Mouse (Mus musculus) mouse embryonic stem cell (cell line): Measurements from ENCODE around the gene Pdgfra.

Source experiments
- in situ Hi-C, 2 experiments: fragments of 300-500 bp; cut with MboI; formaldehyde crosslinking; loops; 1 replicate in 1 of 2; 3 replicates in 1 of 2; pipeline ENCODE4 v1.14.3; 2019 to 2020; ENCODE audit warnings: low sequenced_read_pairs in 2 of 2, low pct_unique_long_range_greater_than_20kb in 1 of 2, mixed read lengths in 1 of 2; ENCODE audit not compliant: unreplicated experiment in 1 of 2

The Pdgfra gene

DNA sequence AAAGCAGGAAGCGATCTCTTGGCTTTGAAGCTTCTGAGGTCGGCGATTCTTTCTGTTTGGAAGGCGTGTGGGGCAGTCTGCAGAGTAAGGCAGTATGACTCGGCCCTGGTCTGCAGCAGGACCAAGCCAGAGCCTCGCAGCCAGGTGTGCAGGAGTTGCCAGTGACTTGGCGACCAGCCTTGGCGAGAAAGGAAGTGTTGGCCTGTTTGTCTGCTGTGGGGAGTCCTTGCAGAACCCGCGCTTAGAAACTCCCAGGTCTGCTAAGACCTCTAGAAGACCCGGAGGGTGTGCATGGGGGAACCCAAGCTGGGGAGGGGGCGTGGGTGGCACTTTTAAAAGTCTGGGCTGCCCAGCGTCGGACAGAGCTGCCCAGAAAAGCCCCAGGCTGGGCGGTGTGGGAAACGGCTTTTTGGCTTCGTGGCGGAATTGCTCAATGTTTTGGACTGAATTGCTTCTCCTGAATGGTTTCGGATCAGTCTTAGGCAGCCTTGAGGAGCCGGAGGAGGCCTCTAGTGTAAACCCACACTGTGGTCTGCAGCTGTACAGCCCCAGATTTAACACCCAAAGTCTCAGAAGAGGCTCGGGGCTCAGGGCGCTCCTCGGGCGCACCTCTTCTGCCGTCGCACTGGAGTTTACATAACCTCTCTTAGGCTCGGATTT is 2.0 kb downstream of the Pdgfra start:
- in situ Hi-C loops = loop anchor here (5.0 to 25.0 kb wide), 8 partner anchors 89 to 717 kb away; no protein-coding TSS in a partner anchor

DNA sequence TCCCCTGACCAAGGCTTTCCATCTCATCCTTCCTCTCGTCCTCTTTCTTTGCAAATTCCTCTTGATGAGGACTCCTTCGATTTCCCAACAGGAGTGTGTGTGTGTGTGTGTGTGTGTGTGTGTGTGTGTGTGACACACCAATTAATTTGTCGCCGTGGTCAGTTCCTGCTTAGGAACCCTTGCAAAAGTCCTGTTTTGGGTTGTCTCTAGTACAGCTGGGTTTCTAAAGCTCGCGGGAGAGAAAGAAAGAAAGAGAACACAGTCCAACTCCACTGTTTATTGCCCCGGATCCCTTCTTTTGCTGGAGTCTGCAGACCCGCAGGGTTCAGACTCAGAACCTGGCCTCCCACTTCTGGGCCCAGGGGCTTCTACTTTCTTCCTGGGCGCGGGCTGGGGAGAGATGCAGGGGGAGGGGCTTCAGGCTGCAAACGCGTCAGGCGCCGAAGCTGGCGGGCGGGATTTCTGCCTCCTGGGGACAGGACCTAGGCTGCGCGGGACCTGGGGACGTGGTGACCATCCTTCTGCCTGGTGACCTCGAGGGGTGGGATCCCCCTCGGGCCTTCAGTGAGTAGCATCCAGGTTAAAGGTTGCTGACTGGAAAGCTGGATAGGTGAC is 2.6 kb downstream of the Pdgfra start:
- in situ Hi-C loops = loop anchor here (5.0 to 25.0 kb wide), 8 partner anchors 90 to 717 kb away; no protein-coding TSS in a partner anchor

DNA sequence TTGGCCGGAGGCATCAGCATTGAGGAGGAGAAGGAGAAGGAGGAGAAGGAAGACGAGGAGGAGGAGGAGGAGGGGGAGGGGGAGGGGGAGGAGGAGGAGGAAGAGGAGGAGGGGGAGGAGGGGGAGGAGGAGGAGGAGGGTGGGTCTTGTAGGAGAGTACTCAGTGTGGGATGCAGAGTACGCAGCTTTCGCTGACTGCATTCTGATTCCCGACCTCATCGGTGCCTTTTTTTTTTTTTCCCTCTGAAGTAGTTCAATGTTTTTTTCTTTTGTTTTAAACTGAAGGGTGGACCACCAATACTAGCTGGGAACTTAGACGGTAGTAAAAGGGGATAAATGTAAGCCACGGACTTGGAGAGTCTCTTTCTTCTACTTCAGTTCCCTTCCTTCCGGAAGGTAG is 3.2 kb downstream of the Pdgfra start:
- in situ Hi-C loops = loop anchor here (10.0 to 25.0 kb wide), 7 partner anchors 90 to 718 kb away; no protein-coding TSS in a partner anchor

GRCm38 (mm10) chr5:75155741-75156553 is 3.9 kb downstream of the Pdgfra start:
- in situ Hi-C loops = loop anchor here (10.0 to 25.0 kb wide), 7 partner anchors 91 to 719 kb away; no protein-coding TSS in a partner anchor

GRCm38 (mm10) chr5:75156554-75157036 is 4.5 kb downstream of the Pdgfra start:
- in situ Hi-C loops = loop anchor here (10.0 to 25.0 kb wide), 7 partner anchors 92 to 719 kb away; no protein-coding TSS in a partner anchor

- in situ Hi-C loops = loop anchor here (10.0 to 25.0 kb wide), 7 partner anchors 92 to 720 kb away; no protein-coding TSS in a partner anchor
Observed at GRCm38 (mm10) chr5:75157038-75157437, 4.9 kb downstream of the Pdgfra start.

- in situ Hi-C loops = loop anchor here (10.0 to 25.0 kb wide), 5 partner anchors 348 to 846 kb away; no protein-coding TSS in a partner anchor
Observed at GRCm38 (mm10) chr5:75160530-75161170, 8.6 kb downstream of the Pdgfra start.

GRCm38 (mm10) chr5:75161586-75161985 is 9.5 kb downstream of the Pdgfra start:
- in situ Hi-C loops = loop anchor here (10.0 to 25.0 kb wide), 5 partner anchors 349 to 847 kb away; no protein-coding TSS in a partner anchor

GRCm38 (mm10) chr5:75163289-75163951 is 11.3 kb downstream of the Pdgfra start:
- in situ Hi-C loops = loop anchor here (10.0 to 25.0 kb wide), 5 partner anchors 351 to 849 kb away; no protein-coding TSS in a partner anchor

GRCm38 (mm10) chr5:75164688-75165087 is 12.6 kb downstream of the Pdgfra start:
- in situ Hi-C loops = loop anchor here (10.0 to 25.0 kb wide), 5 partner anchors 352 to 850 kb away; no protein-coding TSS in a partner anchor

DNA sequence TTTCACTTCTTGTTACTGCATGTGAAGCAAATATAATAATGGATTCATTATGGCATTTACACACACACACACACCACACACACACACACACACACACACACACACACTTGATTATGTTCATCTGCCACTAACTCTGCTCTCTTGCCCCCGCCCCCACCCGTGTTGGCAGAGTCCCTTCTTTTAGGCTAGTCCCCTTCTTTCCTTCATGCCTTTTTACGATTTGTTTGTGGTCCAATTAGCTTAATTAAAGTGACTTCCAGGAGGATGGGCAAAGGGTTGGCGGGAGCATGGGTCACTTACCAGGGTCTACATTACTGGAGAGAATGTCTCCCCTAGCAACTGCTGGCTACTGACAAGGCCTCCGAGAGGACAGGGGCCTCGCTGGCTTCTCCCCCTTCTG is 17.7 kb downstream of the Pdgfra start:
- in situ Hi-C loops = loop anchor here (10.0 to 25.0 kb wide), 5 partner anchors 358 to 855 kb away; no protein-coding TSS in a partner anchor

GRCm38 (mm10) chr5:75171859-75172258 is 19.8 kb downstream of the Pdgfra start:
- in situ Hi-C loops = loop anchor here (25.0 kb wide), 4 partner anchors 360 to 735 kb away; no protein-coding TSS in a partner anchor

- in situ Hi-C loops = no loop called here
Observed at GRCm38 (mm10) chr5:75179249-75179648, 27.2 kb downstream of the Pdgfra start.

GRCm38 (mm10) chr5:75179726-75180290 is 27.7 kb downstream of the Pdgfra start:
- in situ Hi-C loops = no loop called here

- in situ Hi-C loops = no loop called here
Observed at GRCm38 (mm10) chr5:75183653-75184052, 31.6 kb downstream of the Pdgfra start.

GRCm38 (mm10) chr5:75184112-75184511 is 32.0 kb downstream of the Pdgfra start:
- in situ Hi-C loops = no loop called here

GRCm38 (mm10) chr5:75184693-75185235 is 32.7 kb downstream of the Pdgfra start:
- in situ Hi-C loops = no loop called here
